Mouse (Mus musculus) cerebellum, postnatal 25 days (tissue): Measurements from ENCODE around the gene Olfr1339.

ENCODE experiments used
- DNase-seq, 2 experiments: peaks; one replicate each; pipeline ENCODE4 v3.0.0; 2021; ENCODE audit warnings: mixed read lengths in 2 of 2

The Olfr1339 gene

DNA sequence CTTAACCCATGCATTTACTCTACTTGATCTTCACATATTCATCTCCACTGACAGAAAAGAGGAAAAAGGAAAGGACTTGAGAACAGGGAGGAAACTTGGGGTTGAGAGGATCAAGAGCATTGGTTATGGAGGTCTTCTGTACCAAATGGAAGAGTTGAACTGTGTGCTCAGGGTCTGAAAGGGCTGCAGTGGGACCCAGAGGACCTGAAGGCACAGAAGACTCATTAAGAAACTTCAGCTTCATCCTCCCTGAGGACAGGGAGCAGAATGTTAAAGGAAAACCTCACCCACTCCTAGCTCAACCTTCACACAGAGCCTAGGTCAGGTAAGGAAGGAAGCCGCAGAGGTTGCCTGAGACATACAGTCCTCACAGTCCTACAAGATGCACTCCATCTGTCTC lies at the start of gene Olfr1339:
Gene Olfr1339, plus strand, starts transcription at position 301 of the 400 bp plus-strand sequence.
- no peak for DNase-seq

DNA sequence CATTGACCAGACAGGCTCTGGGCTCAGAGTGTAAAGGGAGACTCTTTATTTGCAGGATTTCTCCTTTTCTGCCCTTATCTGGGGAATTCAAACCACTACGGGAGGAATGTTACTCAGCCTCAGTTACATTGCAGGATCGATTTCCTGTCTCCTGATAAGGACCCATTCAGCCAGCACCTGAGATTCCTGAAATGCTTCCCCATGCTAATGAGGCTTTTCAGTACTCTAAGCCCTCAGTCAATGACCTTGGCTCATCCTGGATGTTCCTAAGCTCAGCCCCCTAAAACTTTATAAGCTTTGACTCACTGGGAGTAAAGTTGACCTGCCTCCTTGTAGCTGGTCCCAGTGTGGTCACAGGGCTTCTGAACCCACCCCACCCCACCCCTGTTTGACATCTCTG lies 44.9 kb upstream of the Olfr1339 start:
- no peak for DNase-seq

DNA sequence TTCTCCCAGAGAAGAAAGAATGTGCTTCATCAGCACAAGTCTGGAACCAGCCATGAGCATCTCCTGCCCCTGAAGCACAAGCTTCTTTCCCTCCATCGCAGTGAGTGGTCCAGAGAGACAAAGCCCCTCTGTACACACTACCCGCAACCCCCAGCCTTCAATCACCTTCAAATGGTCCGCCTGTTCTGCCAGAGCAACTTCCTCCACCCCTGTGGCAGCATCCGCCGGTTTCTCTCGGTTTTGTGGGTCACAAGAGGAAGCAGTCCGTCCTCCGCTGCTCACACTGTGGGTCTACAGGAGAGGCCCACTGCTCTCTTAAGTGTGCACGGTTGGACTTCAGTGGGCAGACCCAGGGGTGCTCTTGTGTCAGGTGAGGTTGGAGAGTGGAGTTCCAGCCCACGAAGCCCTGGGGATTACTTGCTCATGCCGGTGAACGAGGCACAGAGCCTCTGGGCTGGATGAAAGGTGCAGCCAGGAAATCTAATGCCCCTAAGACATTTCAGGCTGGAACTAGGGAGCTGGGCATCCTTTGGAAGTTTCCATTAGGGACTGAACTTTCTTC lies 39.5 kb upstream of the Olfr1339 start, which contains the start of gene Olfr1342:
Gene Olfr1342, minus strand, starts transcription at position 345 of the 562 bp plus-strand sequence.
- DNase-seq: no peak

DNA sequence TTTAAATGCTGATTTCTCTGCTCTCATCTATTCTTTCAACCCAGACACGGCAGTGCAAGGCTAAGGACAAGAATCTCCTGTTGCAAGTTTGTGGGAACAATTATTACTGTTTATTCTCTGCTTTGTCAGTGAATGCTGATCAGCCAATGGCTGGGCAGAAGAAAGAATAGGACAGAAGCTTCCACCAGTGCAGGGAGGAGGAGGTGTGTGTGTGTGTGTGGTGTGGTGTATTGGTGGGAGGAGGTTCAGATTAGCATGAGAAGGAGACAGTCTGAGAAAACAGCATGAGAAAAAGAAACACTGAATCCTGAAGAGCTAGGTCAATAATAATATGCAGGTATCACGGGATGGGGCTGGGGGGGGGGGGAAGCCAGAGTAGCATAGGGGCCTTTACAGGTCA lies 38.2 kb upstream of the Olfr1339 start:
- DNase-seq: no peak

DNA sequence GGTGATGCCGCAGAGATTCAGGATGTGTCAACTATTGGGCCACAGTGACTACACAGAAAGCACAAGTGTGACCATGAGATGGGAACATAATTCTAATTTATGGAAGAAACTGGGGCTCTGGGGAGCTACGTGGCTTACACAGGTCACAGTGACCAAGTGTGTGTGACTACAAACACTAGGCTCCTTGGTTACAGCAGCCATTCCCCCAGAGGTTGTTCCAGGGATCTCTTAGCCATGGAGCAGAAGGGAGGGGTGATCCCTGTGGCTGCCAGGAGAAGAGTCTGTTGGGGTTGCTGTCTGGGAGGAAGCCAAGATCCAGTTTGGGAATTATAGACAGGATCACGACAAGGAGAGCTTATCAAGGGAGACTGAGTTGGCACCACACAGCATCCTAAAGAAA lies 28.8 kb upstream of the Olfr1339 start, which contains the start of gene Olfr1341:
Gene Olfr1341, plus strand, starts transcription at position 301 of the 400 bp plus-strand sequence.
- DNase-seq: no peak

DNA sequence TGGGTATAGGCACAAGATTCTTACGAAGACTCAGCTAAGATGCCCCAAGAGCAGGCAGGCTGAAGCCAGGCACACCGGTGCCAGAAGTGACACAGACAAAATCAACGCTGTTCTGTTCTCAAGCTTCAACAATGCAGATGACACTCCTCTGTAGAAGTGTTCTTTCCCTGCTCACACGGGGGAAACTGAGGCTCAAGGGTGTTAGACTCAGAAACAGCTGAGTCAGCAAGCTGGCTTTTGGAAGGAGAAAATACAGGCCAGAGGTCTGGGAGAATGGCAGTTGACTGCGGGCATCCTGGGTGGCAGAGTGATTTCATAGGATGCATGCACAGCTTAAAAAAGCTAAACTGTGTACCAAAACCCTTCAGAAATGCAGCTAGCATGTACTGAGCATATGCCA lies 23.9 kb upstream of the Olfr1339 start:
- DNase-seq: no peak

DNA sequence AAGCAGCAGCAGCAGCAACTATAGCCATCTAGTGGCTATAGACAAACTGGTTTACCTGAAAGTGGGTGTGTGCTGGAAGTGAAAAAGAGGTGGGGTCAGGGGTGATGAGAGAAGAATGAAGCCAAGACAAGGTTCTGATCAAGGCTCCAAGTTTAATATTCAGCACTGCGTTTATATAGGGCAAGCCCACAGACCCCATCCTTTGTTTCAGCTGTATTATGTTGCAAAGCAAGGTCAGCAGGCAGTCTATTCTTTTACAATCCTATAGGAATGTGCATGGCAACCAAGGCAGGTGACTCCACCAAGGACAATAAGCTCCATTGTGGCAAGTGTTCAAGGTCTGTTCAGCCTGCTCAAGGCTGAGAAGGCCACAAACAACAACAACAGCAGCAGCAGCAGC lies 20.3 kb upstream of the Olfr1339 start:
- DNase-seq: no peak

DNA sequence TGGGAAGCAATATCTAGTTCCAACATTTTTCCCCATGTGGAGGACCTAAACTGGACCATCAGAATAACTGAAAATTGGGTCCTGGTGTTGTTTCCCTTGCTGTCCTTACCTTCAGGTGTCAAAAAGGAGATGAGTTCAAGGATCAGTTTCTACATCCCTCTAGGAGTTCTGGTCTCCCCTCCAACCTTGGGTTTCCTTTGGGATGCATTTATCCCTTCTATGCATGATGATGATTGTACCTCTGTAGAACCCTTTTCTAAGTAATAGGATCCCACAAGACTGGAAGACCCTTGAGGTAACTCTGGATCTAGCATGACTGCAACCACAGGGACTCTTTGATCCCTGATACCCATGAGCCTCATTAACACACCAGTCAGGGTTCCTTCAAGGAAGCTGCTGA lies 12.1 kb upstream of the Olfr1339 start, which contains the start of gene Olfr1340:
Gene Olfr1340, plus strand, starts transcription at position 301 of the 400 bp plus-strand sequence.
- DNase-seq: no peak

DNA sequence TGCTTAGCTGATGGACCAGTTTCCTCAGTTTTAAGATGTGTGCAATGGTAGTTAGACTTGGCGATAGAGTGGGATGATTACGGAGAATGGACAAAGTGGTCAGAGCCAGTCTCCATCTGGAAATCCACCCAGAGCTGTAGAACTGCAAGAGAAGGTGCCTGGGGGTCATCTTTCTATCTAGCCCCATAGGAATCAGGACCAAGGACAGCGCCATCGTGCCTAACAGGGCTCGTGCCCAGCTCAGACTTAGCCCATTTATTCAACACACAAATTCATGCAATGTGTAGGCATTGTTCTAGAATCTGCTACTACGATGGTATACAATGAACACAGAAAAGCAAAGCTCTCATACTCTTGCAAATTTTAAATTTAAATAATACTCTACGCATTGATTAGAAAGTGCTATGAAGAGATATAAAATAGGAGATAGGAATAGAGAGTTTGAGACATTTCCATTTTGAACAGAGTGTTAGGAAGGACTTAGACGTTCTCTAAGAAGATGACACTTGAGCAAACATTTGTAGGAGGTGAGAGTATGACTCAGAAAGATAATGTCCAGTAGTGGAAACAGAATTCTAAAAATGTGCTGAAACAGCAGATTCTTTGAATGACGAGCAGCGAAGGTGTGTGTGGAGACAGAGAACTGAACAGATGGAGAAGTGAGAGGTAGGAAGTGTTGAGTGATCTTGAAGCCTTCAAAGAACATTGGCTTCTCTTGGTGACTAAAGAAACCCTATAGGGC lies 10.1 kb upstream of the Olfr1339 start:
- no peak for DNase-seq

DNA sequence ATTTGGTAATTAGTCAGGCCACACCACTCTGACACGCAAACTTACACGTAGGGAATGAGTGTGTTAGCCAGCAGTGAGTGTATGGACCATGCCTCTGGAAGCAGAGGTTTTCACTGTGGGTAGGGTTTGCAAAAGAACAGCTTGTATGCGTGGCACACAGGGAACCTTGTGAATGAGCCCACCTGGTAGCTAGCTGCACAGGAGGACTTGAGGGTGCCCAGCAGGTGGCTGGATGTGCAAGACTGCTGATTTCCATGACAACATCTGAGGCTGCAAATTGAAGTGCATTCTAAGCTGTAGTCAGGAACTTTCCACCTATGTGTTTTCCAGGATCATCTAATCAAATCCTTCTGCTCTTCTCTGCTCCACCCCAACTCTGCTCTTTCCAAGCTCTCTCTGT lies 7.6 kb downstream of the Olfr1339 start:
- DNase-seq: no peak

DNA sequence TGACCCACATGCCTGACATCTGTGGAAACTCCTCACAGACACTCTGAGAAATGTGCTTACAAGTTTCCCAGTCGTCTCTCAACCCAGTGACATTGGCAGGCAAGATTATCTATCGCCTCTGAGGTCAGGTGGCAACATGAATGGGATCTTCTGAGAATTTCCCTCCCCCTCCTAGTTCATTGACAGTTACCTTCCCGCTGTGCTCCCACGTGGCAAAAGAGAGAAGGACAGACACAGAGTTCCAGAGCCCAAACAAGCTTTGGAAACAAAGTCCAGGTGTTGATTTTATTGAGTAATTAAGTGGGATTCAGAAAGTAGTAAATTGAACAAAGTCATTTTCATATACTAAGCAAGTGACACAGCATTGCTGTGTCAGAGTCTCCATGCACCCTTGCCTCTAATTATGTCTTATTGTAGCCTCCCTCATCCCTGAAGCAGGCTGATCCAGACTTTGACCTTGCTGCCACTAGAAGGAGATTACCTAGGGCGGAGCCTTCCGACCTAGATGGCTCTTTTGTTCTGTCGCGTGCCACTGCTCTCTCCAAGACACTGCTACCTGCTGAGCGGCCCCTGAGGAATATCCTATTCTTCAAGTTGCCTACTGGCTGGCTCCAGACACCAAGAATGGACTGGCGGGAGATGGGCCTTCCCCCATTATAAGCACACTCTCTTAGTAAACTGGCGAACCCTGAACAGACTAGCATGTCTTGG lies 9.2 kb downstream of the Olfr1339 start:
- DNase-seq: no peak

DNA sequence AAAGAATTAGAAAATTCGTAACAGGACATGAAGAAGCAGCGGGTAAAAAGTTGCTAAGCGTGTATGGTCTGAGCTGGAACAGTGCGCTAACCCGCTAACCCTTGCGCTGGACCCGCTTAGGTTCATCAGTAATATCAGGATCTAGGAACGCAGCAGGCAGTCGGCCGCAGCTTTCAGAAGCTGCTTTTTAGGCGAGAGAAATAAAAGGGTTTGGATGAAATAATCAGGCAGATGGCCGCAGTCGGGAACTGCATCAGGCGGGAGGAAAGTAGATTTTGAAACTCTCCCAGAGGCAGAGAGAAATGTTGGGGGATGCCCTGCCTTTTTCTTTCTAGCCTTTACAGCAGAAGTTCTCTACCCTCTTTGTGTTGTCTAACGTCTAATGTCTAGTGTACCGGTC lies 9.9 kb downstream of the Olfr1339 start:
- DNase-seq: peak; percentile 19 to 44

DNA sequence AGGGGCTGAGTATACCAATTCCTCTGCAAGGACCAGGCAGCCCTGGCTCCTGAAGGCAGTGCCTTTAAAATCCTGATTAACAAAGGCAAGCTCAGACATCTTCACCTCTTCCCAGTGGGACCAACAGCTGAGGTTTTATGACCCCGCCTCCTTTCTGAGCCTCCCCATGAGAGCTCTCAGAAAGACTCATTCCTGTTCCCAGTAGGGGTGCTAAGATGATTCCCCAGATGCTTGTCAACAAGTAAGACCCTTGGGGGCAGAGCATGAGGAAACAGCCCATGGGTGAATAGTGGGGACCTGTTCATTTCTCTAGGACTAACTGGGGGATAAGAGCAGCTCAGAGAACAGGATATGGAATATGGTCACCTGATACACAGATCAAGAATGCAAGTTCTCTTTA lies 26.7 kb downstream of the Olfr1339 start, which contains the start of gene Olfr1338:
Gene Olfr1338, minus strand, starts transcription at position 101 of the 400 bp plus-strand sequence.
- no peak for DNase-seq

DNA sequence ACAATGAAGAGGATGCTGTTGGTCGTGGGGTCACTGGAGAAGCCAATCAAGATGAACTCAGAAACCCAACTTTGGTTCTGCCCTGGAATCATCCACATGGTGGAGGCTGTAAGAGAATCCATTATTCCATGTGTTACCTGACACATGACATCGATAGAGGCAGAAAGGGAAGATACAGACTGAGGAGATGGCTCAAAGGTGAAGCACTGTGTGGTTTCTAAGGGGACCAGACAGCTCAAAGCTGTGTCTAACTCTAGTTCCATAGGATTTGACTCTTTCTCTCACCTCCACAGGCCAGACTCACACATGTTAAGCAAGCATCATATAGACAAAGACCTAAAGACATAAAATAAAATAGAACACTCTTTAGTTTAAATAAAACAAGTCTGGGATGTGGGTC lies 50.5 kb downstream of the Olfr1339 start, which contains the start of gene Olfr1337:
Gene Olfr1337, minus strand, starts transcription at position 101 of the 400 bp plus-strand sequence.
- no peak for DNase-seq
